Mouse (Mus musculus) left cerebral cortex, postnatal 36 days (tissue): ENCODE data around the gene Scube3. TPM values are rescaled to one million over a fixed set of nuclear protein-coding genes. Genes with fewer than 3 reads are reported as not detected.
"Not testable (repeated sequence)": the region's sequence is repeated elsewhere in the genome, so short reads cannot be mapped to it uniquely, and the experiment has no call there.

ENCODE experiments used
- DNase-seq, 2 experiments: peaks; one replicate each; pipeline ENCODE4 v3.0.0; 2021 to 2022; ENCODE audit warnings: low spot score in 2 of 2, mixed read lengths in 1 of 2
- intact Hi-C: fragments of 180-260 bp; cut with DNase I; formaldehyde crosslinking; loops from one replicate; pipeline ENCODE4 v1.15.1; 2025
- total RNA-seq, 2 experiments: library from RNA; stranded (reverse); gene quantifications; 2 replicates each; pipeline ENCODE4 v1.2.3; 2021

Gene Scube3
- total RNA-seq, 2 experiments from 2014 or later, result 1.9 to 2.4 TPM

DNA sequence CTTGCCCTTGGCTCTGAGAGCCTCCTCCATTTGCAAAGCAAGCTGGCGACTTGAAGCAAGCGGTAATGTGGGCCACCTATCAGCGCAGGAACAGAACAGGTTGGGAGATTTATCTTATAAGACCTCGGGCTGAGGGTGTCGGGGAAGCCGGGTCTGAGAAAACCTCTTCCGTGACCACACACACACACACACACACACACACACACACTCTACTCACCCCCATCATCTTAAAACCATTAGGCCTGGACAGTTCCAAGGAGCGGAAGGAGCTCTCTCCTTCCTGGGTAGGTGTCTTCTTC, 66.3 kb downstream of the Scube3 start:
- intact Hi-C loops, result no loop called here
- DNase-seq, result no peak

GRCm38 (mm10) chr17:28209457-28210110, 67.6 kb downstream of the Scube3 start:
- intact Hi-C loops, result no loop called here
- DNase-seq, result no peak

- intact Hi-C loops, result no loop called here
These were observed 70.0 kb downstream of the Scube3 start for GRCm38 (mm10) chr17:28211921-28212341.

DNA sequence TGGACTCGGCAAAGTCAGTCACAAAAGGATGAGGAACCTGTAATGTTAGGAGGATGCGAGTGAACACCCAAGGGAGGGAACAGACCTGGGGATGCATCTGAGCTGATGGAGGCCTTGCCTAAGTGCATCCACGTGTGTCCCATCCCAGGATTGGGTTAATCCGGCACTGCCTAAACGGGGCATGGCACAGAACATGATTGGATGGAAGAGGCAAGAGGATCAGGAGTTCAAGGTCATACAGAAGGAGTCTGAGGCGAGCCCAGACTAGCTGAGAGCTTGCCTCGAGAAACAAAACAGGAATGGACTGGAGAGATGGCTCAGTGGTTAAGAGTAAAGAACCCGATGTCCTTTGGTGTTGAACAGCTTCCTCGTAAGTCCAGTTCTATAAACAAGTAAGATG, 70.5 kb downstream of the Scube3 start:
- intact Hi-C loops, result no loop called here
- DNase-seq, result no peak

More at GRCm38 (mm10) chr17:28211921-28212341, 70.0 kb downstream of the Scube3 start:
- DNase-seq, result no peak

- intact Hi-C loops, result no loop called here
- no peak for DNase-seq
These were observed 71.3 kb downstream of the Scube3 start for GRCm38 (mm10) chr17:28213236-28213635.

GRCm38 (mm10) chr17:28216791-28217190, 74.8 kb downstream of the Scube3 start:
- intact Hi-C loops, result no loop called here
- no peak for DNase-seq

DNA sequence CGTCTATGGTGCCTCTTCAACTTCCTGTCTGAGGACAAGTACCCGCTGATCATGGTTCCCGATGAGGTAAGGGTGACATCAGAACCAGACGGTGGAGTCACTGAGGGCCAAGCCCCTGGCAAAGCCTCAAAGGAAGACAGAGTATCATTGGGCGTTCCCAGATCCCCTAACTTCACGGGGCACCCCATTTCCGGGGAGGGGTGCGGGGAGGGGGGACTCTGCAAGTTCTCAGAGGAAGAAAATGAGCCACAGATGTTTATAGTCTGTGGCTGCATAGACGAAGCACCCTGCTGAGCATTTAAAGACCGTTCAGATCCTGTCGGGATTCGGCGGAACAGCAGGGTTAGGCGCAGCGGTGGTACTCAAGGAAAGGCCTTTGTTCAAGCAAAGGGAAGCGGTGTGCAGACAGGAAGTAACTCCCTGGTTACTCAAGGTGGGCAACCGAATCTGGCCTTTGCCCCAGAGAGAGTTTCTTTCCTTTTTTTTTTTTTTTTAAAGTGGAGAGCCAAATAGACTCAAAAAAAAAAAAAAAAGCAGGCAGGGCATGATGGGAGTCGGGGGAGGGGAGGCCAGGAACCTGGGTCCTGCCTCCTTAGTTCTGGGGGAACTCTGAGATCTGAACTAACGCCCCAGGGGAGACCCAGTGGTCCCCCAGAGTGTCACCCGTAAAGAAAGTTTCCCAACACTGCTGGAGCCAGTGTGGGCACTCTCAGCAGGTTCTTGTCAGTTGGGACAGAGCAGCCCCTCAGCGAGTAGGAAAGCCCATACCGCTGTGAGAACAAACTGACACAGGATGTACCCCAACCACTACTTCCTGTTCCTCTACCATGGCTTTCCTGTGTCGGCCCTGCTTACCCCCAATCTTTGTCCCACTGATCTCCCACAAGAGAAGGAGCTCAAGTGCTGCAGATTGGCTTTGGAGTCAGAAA, 76.0 kb downstream of the Scube3 start:
- intact Hi-C loops, result no loop called here
- DNase-seq, result no peak

DNA sequence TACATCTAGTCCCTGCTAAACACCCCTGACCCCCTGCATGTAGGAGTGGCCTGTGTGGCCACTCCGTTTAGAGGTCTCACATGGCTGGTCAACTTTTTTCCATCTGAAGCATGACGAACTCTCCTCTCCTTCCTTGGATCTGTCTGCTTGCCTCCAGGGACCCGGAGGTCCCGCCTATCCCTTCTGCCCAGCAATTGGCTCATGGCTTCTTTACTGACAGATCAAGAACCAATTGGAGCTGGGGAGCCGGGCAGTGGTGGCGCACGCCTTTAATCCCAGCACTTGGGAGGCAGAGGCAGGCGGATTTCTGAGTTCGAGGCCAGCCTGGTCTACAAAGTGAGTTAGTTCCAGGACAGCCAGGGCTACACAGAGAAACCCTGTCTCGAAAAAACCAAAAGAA, 80.5 kb downstream of the Scube3 start:
- intact Hi-C loops, DNase-seq: not testable (repeated sequence)

- intact Hi-C loops, result no loop called here
- peak; percentile 84 to 87 for DNase-seq
These were observed 81.8 kb downstream of the Scube3 start for GRCm38 (mm10) chr17:28223561-28224391.

Other genes starting within 250 kb of the Scube3 start
- 10 to 100 TPM; 34.5 to 42.3 TPM for gene Anks1, start 232.8 kb upstream of the Scube3 start, total RNA-seq
- gene Taf11, start 232.3 kb upstream of the Scube3 start, total RNA-seq, result 10 to 100 TPM; 47.2 to 47.7 TPM
- under 1 TPM; 0.54 to 0.59 TPM for gene Tcp11, start 61.5 kb upstream of the Scube3 start, total RNA-seq
- 100 to 1,000 TPM; 102 to 116 TPM for gene Zfp523, start 35.0 kb downstream of the Scube3 start, total RNA-seq
- gene Def6, start 65.6 kb downstream of the Scube3 start, total RNA-seq, result 1 to 10 TPM; 2.6 TPM
- gene Ppard, start 90.6 kb downstream of the Scube3 start, total RNA-seq, result 10 to 100 TPM; 28.7 to 30.2 TPM
- gene Fance, start 171.4 kb downstream of the Scube3 start, total RNA-seq, result 10 to 100 TPM; 21.6 to 29.5 TPM
- gene Rpl10a, start 186.3 kb downstream of the Scube3 start, total RNA-seq, result 100 to 1,000 TPM; 289 to 354 TPM
- gene Tead3, start 208.7 kb downstream of the Scube3 start, total RNA-seq, result 1 to 10 TPM; 2.4 to 2.8 TPM
- not detected for gene Tulp1, start 223.1 kb downstream of the Scube3 start, total RNA-seq